Mouse (Mus musculus) duodenum, adult 2 months (tissue): Measurements from ENCODE around the gene Tas2r136. TPM values are rescaled to one million over a fixed set of nuclear protein-coding genes. Genes with fewer than 3 reads are reported as not detected.

Experiments
- polyA plus RNA-seq: library from polyadenylated mRNA; depleted of rRNA; stranded (reverse); fragments of >200 nt; gene quantifications from 2 replicates; pipeline ENCODE4 v1.2.3, GENCODE M21; 2012; ENCODE audit warnings: low replicate concordance; rRNA removed

The Tas2r136 gene
- not detected in 2 replicates for polyA plus RNA-seq

DNA sequence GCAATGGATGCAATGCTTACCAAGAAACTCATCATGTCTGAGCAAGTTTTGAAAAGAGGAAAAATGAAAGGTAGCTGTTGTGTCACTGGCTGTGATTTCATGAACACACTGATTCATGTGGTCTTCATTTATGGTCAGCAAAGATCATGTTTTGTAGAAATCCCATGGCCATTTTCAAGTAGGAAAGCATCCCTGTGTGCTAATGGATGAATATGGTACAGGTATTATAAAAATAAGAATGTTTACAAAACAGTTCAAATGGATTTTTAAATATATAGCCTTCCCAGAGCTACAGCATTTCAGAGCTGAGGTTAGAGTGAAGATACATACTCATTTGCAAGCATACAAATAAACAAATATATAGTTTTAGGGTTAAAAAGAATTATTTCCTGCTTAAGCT, at the start of gene Tas2r136:
Tas2r136 (minus strand) TSS at position 101 of the 400 bp plus-strand sequence.

GRCm38 (mm10) chr6:132802518-132802917, 24.6 kb upstream of the Tas2r136 start, which contains the start of gene Tas2r117:
Gene Tas2r117 (plus strand): TSS chr6:132802818.

GRCm38 (mm10) chr6:132761831-132762230, 16.1 kb downstream of the Tas2r136 start, which contains the start of gene Tas2r102:
Gene Tas2r102 (plus strand): TSS chr6:132762131.

DNA sequence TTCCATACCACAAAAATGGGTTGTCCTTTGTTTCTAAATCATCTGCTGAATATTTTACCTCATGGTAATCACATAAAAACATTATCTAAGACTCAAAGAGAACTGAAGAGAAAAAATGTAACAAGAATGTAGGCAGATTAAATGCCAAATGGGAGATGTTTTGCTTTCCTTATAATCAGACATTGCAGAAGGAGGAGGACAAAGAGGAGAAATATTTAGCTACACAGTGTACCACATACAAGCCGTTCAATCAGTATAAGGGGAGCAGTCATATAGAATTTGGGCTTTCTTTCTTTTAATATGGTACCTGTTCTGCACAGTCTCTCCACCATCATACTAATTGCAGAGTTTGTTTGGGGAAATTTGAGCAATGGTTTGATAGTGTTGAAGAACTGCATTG, 23.5 kb downstream of the Tas2r136 start, which contains the start of gene Tas2r124:
Tas2r124 (plus strand) TSS at position 301 of the 400 bp plus-strand sequence.

GRCm38 (mm10) chr6:132737935-132738334, 40.0 kb downstream of the Tas2r136 start, which contains the start of gene Tas2r115:
Gene Tas2r115 (minus strand): TSS chr6:132738035.

Other genes with a start within 250 kb of the Tas2r136 start
- not detected in 2 replicates for gene Prh1, start 208.4 kb downstream of the Tas2r136 start, polyA plus RNA-seq
- gene Prp2, start 182.2 kb downstream of the Tas2r136 start, polyA plus RNA-seq: not detected in 2 replicates
- not detected in 2 replicates for gene A630073D07Rik, start 126.6 kb downstream of the Tas2r136 start, polyA plus RNA-seq
- gene Tas2r120, start 121.2 kb downstream of the Tas2r136 start, polyA plus RNA-seq: not detected in 2 replicates
- not detected in 2 replicates for gene Tas2r121, start 77.2 kb downstream of the Tas2r136 start, polyA plus RNA-seq
- gene Tas2r122, start 66.2 kb downstream of the Tas2r136 start, polyA plus RNA-seq: not detected in 2 replicates
- gene Tas2r115, start 40.1 kb downstream of the Tas2r136 start, polyA plus RNA-seq: not detected in 2 replicates
- not detected in 2 replicates for gene Tas2r124, start 23.4 kb downstream of the Tas2r136 start, polyA plus RNA-seq
- gene Tas2r102, start 16.0 kb downstream of the Tas2r136 start, polyA plus RNA-seq: not detected in 2 replicates
- gene Tas2r117, start 24.7 kb upstream of the Tas2r136 start, polyA plus RNA-seq: not detected in 2 replicates
- not detected in 2 replicates for gene Tas2r123, start 69.0 kb upstream of the Tas2r136 start, polyA plus RNA-seq
- not detected in 2 replicates for gene Tas2r116, start 77.3 kb upstream of the Tas2r136 start, polyA plus RNA-seq
- gene Tas2r110, start 89.8 kb upstream of the Tas2r136 start, polyA plus RNA-seq: not detected in 2 replicates
- not detected in 2 replicates for gene Tas2r113, start 114.8 kb upstream of the Tas2r136 start, polyA plus RNA-seq
- not detected in 2 replicates for gene Tas2r125, start 131.5 kb upstream of the Tas2r136 start, polyA plus RNA-seq
- gene Tas2r129, start 172.9 kb upstream of the Tas2r136 start, polyA plus RNA-seq: not detected in 2 replicates
- not detected in 2 replicates for gene Tas2r131, start 179.8 kb upstream of the Tas2r136 start, polyA plus RNA-seq
- gene Tas2r109, start 202.8 kb upstream of the Tas2r136 start, polyA plus RNA-seq: not detected in 2 replicates